Mouse (Mus musculus) liver, embryonic 12.5 days (tissue): ENCODE results near the gene Ppp2r5d. TPM values are rescaled to one million over a fixed set of nuclear protein-coding genes. Genes with fewer than 3 reads are reported as not detected.

Experiments used
- ATAC-seq: fragments of 200-750 bp; cut with Nextera tagmentation; 2 replicates; pipeline ENCODE4 v1.8.0; 2017; ENCODE audit warnings: moderate number of reproducible peaks, mild to moderate bottlenecking, moderate library complexity
- H3K27ac ChIP-seq: fragments of 300-500 bp; sonication (generic); 2 replicates; pipeline ENCODE4 v1.5.1; 2016; ENCODE audit warnings: mild to moderate bottlenecking
- H3K27me3 ChIP-seq: fragments of 300-500 bp; sonication (generic); replicated peaks from 2 replicates; pipeline ENCODE4 v1.6.1; 2016; ENCODE audit warnings: mild to moderate bottlenecking, moderate library complexity
- H3K36me3 ChIP-seq: fragments of 300-500 bp; sonication (generic); 2 replicates; pipeline ENCODE4 v1.6.1; 2016; ENCODE audit warnings: mild to moderate bottlenecking, moderate library complexity
- H3K4me1 ChIP-seq: fragments of 300-500 bp; sonication (generic); 2 replicates; pipeline ENCODE4 v1.6.1; 2016
- H3K4me2 ChIP-seq: fragments of 300-500 bp; sonication (generic); 2 replicates; pipeline ENCODE4 v1.6.1; 2016; ENCODE audit warnings: mild to moderate bottlenecking, moderate library complexity
- H3K4me3 ChIP-seq: fragments of 300-500 bp; sonication (generic); 2 replicates; pipeline ENCODE4 v1.5.1; 2016; ENCODE audit warnings: mild to moderate bottlenecking, moderate library complexity
- H3K9ac ChIP-seq: fragments of 300-500 bp; sonication (generic); 2 replicates; pipeline ENCODE4 v1.6.1; 2016; ENCODE audit warnings: mild to moderate bottlenecking, moderate library complexity
- H3K9me3 ChIP-seq: fragments of 300-500 bp; sonication (generic); replicated peaks from 2 replicates; pipeline ENCODE4 v1.6.1; 2016; ENCODE audit warnings: mild to moderate bottlenecking, moderate library complexity
- WGBS: fragments of 180-500 bp; shearing (Covaris S2); methylation state at CpG from one replicate; pipeline ENCODE4 v1.1.7; 2016; ENCODE audit not compliant: insufficient replicate concordance; 5-methylcytosine and 5-hydroxymethylcytosine counted together
- polyA plus RNA-seq: library from polyadenylated mRNA; unstranded; fragments of >200 nt; fragmentation: Nextera tagmentation; extraction: Ambion mirVana; gene quantifications from 2 replicates; pipeline ENCODE4 v1.2.1, GENCODE M21; 2016

Gene Ppp2r5d
- polyA plus RNA-seq, 1 experiment from 2014 or later, result 48.3 TPM

DNA sequence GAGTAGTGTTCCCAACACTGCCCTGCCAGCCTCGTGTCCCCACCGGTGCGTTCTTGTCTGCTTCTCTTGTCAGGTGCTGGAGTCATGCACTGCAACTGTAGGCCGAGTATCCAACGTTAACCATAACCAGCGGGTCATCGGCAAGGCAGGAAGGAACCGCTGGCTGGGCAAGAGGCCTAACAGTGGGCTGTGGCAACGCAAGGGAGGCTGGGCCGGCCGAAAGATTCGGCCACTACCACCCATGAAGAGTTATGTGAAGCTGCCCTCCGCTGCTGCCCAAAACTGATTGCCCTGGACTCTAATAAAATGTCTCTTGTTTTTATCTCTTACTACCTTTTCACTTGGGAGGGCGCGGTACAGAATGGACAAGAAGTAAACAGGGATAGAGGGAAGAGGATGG is 55.1 kb downstream of the Ppp2r5d start:
- peaks cover 49% of the 10 kb centered on the region for H3K4me1 ChIP-seq
- peak overlapping the region; percentile 77 for H3K4me3 ChIP-seq
- no peak for ATAC-seq
- peak overlapping the region; percentile 98 for H3K4me2 ChIP-seq
- H3K27me3 ChIP-seq, result no peaks in the 10 kb centered on the region
- H3K9ac ChIP-seq, result peak overlapping the region; percentile 87
- peaks cover 45% of the 10 kb centered on the region for H3K36me3 ChIP-seq
- WGBS, result 20% methylated on average over 15 of the region's 15 CpGs
- no peaks in the 10 kb centered on the region for H3K9me3 ChIP-seq
- peak overlapping the region; percentile 88 for H3K27ac ChIP-seq

DNA sequence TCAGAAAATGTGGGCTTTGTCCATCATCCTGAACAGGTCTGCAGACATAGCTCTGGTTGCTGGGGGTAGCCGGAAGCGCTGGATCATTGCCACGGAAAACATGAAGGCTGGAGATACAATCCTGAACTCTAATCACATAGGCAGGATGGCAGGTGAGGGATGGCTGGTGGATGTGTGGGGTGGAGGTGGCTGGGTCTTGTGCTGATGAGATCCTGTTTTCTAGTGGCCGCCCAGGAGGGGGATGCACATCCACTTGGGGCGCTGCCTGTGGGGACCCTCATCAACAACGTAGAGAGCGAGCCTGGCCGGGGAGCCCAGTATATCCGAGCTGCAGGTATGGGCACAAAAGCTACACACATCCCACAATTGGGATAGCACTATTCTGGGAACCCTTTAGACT is 56.5 kb downstream of the Ppp2r5d start:
- peaks cover 32% of the 10 kb centered on the region for H3K36me3 ChIP-seq
- 0 out of 2 replicates have a peak overlapping the region, but pooled peaks have one; percentile 17 for H3K27ac ChIP-seq
- H3K27me3 ChIP-seq, result no peaks in the 10 kb centered on the region
- 89% methylated on average over 9 of the region's 9 CpGs for WGBS
- no peak overlapping the region for H3K4me2 ChIP-seq
- ATAC-seq, result no peak
- H3K9me3 ChIP-seq, result no peaks in the 10 kb centered on the region
- H3K4me1 ChIP-seq, result peaks cover 56% of the 10 kb centered on the region
- H3K4me3 ChIP-seq, result no peak overlapping the region
- H3K9ac ChIP-seq, result no peak overlapping the region

DNA sequence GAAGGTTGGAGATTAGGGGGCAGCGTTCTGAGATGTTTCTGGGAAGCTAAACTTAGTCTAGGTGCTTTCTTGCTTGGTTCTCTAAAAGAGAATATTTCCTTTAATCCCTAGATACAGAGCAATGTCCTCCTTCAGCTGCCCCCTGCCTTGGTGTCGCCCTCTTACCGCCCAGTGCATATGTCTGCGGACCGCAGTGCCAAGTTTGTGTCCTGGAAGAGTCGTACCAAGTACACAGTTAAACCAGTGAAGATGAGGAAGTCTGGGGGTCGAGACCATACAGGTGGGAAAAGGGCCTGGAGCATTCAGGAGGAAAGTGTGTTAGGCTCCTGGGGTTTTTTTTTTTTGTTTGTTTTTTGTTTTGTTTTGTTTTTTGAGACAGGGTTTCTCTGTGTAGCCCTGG is 57.6 kb downstream of the Ppp2r5d start:
- H3K27ac ChIP-seq, result no peak overlapping the region
- H3K27me3 ChIP-seq, result no peaks in the 10 kb centered on the region
- peak overlapping the region; percentile 97 for H3K4me2 ChIP-seq
- peak overlapping the region; percentile 80 for H3K4me3 ChIP-seq
- no peaks in the 10 kb centered on the region for H3K9me3 ChIP-seq
- no peak for ATAC-seq
- peaks cover 54% of the 10 kb centered on the region for H3K4me1 ChIP-seq
- H3K9ac ChIP-seq, result peak overlapping the region; percentile 77
- WGBS, result 82% methylated on average over 7 of the region's 7 CpGs
- peaks cover 20% of the 10 kb centered on the region for H3K36me3 ChIP-seq

DNA sequence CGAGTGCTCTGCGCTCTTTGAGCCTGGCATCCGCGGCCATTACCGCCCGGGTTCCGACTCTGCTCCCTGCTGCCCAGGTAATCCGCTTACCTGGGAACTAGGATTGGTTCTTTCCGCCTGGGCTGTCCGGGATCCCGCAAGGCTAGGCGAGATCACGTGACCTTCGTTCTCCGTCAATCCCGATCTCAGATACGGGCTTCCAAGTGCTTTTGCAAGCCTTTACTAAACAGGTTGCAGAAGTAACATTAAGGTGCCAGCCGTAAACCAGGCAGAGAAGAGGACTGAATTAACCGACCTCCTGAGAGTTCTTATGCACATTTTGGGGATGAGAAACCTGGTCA is 58.6 kb downstream of the Ppp2r5d start:
- no peaks in the 10 kb centered on the region for H3K9me3 ChIP-seq
- H3K27ac ChIP-seq, result peak overlapping the region; percentile 80
- H3K4me2 ChIP-seq, result peak overlapping the region; percentile 97
- under 1% methylated on average over 19 of the region's 19 CpGs for WGBS
- peaks cover 22% of the 10 kb centered on the region for H3K36me3 ChIP-seq
- ATAC-seq, result peak; percentile 38; the same call in 1 of the 2 replicates
- H3K9ac ChIP-seq, result peak overlapping the region; percentile 77
- H3K4me1 ChIP-seq, result peaks cover 44% of the 10 kb centered on the region
- no peaks in the 10 kb centered on the region for H3K27me3 ChIP-seq
- H3K4me3 ChIP-seq, result peak overlapping the region; percentile 80

DNA sequence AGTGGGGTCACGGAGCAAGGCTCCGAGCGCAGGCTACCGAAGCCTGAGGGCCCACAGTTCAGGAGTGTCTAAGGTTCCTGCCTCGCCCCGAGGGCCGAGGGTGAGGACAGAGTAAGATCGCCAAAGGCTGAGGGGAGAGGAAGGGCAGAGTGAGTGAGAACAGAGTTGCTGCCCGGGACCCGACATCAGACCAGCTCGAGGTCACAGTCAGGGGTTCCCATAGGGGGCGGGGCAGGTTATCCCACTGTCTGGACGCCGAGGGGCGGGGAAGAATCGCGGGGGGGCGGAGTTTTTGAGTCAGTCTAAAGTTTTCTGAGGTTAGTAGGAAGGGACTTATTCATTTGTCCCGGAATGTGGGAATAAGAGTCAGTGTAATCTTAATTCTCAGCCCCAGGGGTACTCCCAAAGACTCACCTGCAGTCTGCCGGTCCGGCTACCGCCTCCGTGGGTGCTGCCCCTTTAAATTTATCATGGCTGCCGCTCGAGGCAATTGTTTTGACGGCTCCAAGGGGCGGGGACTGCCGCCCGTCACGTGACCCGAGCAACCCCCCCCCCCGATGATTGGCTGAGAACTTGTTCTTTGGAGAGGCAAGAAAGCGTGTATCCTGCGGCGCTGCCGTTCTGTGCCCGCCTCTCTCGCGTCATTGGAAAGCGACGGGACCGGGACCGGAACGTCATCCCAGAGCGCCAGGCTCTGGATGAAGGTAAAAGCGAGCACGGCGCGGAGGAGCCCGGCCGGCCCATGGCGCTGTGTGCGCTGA is 59.2 kb downstream of the Ppp2r5d start, which contains the start of the genes Klc4 and Mrpl2:
TSS of gene Klc4 (minus strand) at position 462 of the 761 bp plus-strand sequence.
TSS of gene Mrpl2 (plus strand) at position 669 of the 761 bp plus-strand sequence.
- under 1% methylated on average over 53 of the region's 53 CpGs for WGBS
- peaks cover 38% of the 10 kb centered on the region for H3K4me1 ChIP-seq
- H3K36me3 ChIP-seq, result peaks cover 22% of the 10 kb centered on the region
- no peaks in the 10 kb centered on the region for H3K27me3 ChIP-seq
- peak; percentile 75 for ATAC-seq
- H3K27ac ChIP-seq, result peak within 1 kb of the TSS; percentile 81
- peak within 1 kb of the TSS; percentile 97 for H3K4me2 ChIP-seq
- no peaks in the 10 kb centered on the region for H3K9me3 ChIP-seq
- peak within 1 kb of the TSS; percentile 80 for H3K4me3 ChIP-seq
- H3K9ac ChIP-seq, result peak within 1 kb of the TSS; percentile 79

DNA sequence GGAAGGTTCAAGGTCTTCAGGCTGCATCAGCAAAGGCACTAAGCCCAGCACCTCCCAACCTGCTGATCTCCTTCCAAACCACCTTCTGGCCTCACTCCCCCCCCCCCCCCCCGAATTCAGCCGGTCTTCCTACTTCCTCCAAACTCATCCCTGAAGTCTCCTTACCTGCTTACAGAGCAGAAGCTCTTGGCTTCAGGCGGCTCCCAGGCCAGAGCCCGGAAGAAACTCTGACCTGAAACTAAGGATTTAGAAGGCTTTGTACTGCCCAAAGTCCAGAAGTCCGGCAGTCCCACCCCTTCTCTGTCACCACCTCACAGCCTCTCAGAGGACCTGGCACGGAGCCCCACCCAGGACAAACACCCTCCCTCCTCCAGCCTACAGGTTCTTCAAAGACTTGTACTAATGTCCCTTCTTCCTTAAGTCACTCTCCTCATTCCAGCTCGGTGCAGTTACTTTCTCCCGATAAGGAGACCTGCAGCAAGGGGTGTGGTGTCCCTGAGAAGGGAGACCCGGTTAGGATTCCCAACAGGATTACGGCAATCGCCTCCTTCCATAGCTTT is 59.9 kb downstream of the Ppp2r5d start:
- H3K4me1 ChIP-seq, result peaks cover 32% of the 10 kb centered on the region
- ATAC-seq, result peak; percentile 25
- H3K9me3 ChIP-seq, result no peaks in the 10 kb centered on the region
- WGBS, result 9% methylated on average over 11 of the region's 11 CpGs
- H3K27ac ChIP-seq, result peak overlapping the region; percentile 81
- H3K36me3 ChIP-seq, result peaks cover 22% of the 10 kb centered on the region
- H3K9ac ChIP-seq, result peak overlapping the region; percentile 79
- H3K4me2 ChIP-seq, result peak overlapping the region; percentile 97
- peak overlapping the region; percentile 80 for H3K4me3 ChIP-seq
- no peaks in the 10 kb centered on the region for H3K27me3 ChIP-seq

DNA sequence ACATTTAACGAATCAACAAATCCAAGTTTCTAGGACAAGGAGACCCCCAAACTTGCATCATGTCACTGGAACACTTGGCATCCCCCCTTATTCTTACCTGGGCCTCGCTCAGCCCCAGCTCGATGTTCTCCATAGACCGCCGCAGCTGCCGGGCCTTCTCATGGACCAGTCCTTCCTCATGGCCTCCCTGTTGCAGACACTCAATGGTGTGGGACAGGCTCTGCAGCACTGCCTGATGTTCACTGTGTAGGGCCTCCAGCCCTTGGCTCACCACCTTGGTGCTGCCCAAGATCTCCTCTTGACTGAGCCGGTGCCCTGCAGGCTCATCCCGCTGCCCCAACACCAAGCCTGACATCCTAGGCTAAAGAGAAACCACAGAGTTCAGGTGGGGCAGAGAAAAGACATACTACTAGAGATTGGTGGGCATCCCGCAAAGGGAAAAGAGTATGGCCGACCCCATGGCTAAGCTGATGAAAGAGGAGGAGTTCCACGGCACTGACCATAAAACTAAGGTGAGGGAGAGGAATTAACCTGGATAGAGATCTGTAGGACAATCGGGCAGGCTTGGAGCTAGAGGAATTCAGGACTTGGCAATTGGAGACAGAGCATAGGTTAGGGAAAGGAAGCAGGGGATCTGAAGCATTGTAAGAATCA is 60.6 kb downstream of the Ppp2r5d start:
- H3K9ac ChIP-seq, result 0 out of 2 replicates have a peak overlapping the region, but pooled peaks have one; percentile 79
- no peaks in the 10 kb centered on the region for H3K27me3 ChIP-seq
- no peak overlapping the region for H3K27ac ChIP-seq
- peak overlapping the region; percentile 80; the same call in 1 of the 2 replicates for H3K4me3 ChIP-seq
- H3K4me1 ChIP-seq, result peaks cover 25% of the 10 kb centered on the region
- H3K4me2 ChIP-seq, result peak overlapping the region; percentile 97
- H3K36me3 ChIP-seq, result peaks cover 21% of the 10 kb centered on the region
- no peaks in the 10 kb centered on the region for H3K9me3 ChIP-seq
- no peak for ATAC-seq
- 82% methylated on average over 12 of the region's 12 CpGs for WGBS

DNA sequence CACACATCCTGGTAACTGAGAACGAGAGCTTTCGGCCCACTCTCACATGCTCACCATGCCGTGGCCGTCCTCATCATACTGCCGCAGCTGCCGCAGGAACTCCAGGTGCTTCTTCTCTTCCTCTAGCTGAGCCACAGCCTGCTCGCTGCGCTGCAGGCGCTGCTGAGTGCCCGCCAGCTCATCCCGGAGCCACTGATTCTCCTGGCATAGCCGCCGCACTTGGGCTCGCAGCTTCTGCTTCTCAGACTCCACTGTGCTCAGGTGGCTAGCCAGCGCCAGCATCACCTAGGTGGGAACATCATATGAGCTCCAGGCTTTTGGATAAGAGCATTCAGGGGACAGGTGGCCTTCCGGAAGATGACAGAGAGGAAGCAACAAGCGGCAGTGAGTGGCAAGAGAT is 62.9 kb downstream of the Ppp2r5d start:
- WGBS, result 75% methylated on average over 17 of the region's 17 CpGs
- H3K4me1 ChIP-seq, result peaks cover 23% of the 10 kb centered on the region
- H3K4me3 ChIP-seq, result no peak overlapping the region

DNA sequence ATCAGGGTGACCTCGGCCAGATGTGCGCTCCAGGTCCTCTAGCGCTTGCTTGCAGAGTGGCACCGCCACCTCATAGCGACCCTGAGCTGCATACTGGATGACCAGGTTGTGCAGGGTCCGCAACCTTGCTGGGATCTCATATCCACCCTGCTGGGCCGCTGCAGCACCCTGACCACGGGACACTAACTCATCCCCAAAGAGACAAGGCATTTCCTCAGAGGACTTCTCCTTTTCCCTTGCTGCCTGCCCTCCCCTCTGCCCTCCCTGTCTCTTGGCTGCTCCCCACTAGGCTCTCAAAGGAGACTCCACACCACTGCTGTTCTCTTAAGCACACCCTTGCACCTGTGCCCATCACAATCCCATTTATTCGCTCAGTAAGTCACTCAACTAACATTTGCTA is 65.0 kb downstream of the Ppp2r5d start:
- H3K4me1 ChIP-seq, result peaks cover 19% of the 10 kb centered on the region
- H3K27ac ChIP-seq, result no peak overlapping the region
- no peak overlapping the region for H3K4me2 ChIP-seq
- H3K27me3 ChIP-seq, result no peaks in the 10 kb centered on the region
- WGBS, result 49% methylated on average over 9 of the region's 9 CpGs
- H3K9ac ChIP-seq, result no peak overlapping the region
- no peak overlapping the region for H3K4me3 ChIP-seq
- no peak for ATAC-seq
- peaks cover 10% of the 10 kb centered on the region; the same call in 1 of the 2 replicates for H3K36me3 ChIP-seq
- no peaks in the 10 kb centered on the region for H3K9me3 ChIP-seq

More for the DNA sequence above, 62.9 kb downstream of the Ppp2r5d start:
- no peak overlapping the region for H3K9ac ChIP-seq
- H3K9me3 ChIP-seq, result no peaks in the 10 kb centered on the region
- peaks cover 6% of the 10 kb centered on the region; the same call in 1 of the 2 replicates for H3K36me3 ChIP-seq
- no peaks in the 10 kb centered on the region for H3K27me3 ChIP-seq
- no peak overlapping the region for H3K27ac ChIP-seq
- no peak for ATAC-seq
- no peak overlapping the region for H3K4me2 ChIP-seq

DNA sequence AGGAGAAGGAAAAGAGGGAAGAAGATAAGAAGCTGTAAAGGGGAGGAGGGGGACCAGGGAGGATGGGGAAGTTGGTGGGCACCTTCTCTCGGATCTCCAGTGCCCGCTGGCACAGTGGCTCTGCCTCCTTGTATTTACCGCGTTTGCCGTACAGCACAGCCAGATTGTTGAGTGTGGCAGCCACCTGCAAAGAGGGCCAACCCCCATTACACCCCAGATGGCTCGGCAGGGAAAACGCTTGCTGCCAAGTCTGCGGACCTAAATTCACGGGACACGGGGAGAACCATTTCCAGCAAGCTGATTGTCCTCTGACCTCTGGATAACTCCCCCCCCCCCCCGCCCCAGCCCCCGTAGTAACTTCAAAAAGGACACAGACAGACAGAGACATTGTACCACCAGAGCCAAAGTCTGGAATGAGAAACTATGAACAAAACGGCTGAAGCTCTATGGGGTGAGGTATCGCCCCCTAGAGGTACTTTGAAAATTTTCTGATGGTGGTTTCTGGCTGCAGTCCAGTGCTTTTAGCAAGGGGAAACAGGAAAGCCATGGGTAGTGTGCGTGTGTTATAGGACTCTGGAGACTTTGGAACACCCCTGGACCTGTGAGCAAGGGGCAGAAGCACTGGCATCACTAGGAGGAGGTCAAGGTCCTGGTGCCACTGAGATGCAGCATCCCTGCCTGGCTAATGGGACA is 67.9 kb downstream of the Ppp2r5d start:
- Histone ChIP-seq H3K4me2 (peak overlapping the region; percentile 43), H3K36me3 (peaks cover 8% of the 10 kb centered on the region), H3K4me1 (peaks cover 10% of the 10 kb centered on the region; the same call in 1 of the 2 replicates), H3K9me3 (no peaks in the 10 kb centered on the region), H3K27ac (no peak overlapping the region), H3K9ac (no peak overlapping the region; the same call in 1 of the 2 replicates), H3K27me3 (no peaks in the 10 kb centered on the region), H3K4me3 (no peak overlapping the region)
- WGBS, result 25% methylated on average over 15 of the region's 15 CpGs
- ATAC-seq, result no peak
